Mouse (Mus musculus) midbrain, postnatal 0 days (tissue): ENCODE measurements around the gene Urad. TPM values are rescaled to one million over a fixed set of nuclear protein-coding genes. Genes with fewer than 3 reads are reported as not detected.

Experiments
- ATAC-seq: fragments of 200-750 bp; cut with Nextera tagmentation; 2 replicates; pipeline ENCODE4 v1.8.0; 2017; ENCODE audit warnings: moderate number of reproducible peaks, mild to moderate bottlenecking, moderate TSS enrichment, moderate library complexity; ENCODE audit not compliant: low FRiP score
- DNase-seq: peaks from one replicate; pipeline ENCODE4 v3.0.0-alpha.2; 2015; ENCODE audit warnings: low spot score
- H3K27ac ChIP-seq: fragments of 300-500 bp; sonication (generic); 2 replicates; pipeline ENCODE4 v1.5.1; 2014; ENCODE audit warnings: low read depth, mild to moderate bottlenecking, low read length, mixed read lengths
- H3K27me3 ChIP-seq: fragments of 300-500 bp; sonication (generic); 2 replicates; pipeline ENCODE4 v1.6.1; 2014; ENCODE audit warnings: low read length, control low read depth, mixed read lengths; ENCODE audit not compliant: insufficient read depth
- H3K36me3 ChIP-seq: fragments of 300-500 bp; sonication (generic); 2 replicates; pipeline ENCODE4 v1.6.1; 2014; ENCODE audit warnings: low read length, control low read depth, mixed read lengths; ENCODE audit not compliant: insufficient read depth
- H3K4me1 ChIP-seq: fragments of 300-500 bp; sonication (generic); 2 replicates; pipeline ENCODE4 v1.6.1; 2014; ENCODE audit warnings: mild to moderate bottlenecking, control low read depth, antibody characterized with exemption, low read length, mixed read lengths; ENCODE audit not compliant: insufficient read depth
- H3K4me2 ChIP-seq: fragments of 300-500 bp; sonication (generic); 2 replicates; pipeline ENCODE4 v1.6.1; 2014; ENCODE audit warnings: low read depth, mild to moderate bottlenecking, low read length, mixed read lengths; ENCODE audit not compliant: poor library complexity, severe bottlenecking
- H3K4me3 ChIP-seq: fragments of 300-500 bp; sonication (generic); 2 replicates; pipeline ENCODE4 v1.5.1; 2014; ENCODE audit warnings: low read depth, mild to moderate bottlenecking, low read length, moderate library complexity
- H3K9ac ChIP-seq: fragments of 300-500 bp; sonication (generic); replicated peaks from 2 replicates; pipeline ENCODE4 v1.6.1; 2014; ENCODE audit warnings: mild to moderate bottlenecking, low read length, moderate library complexity, mixed read lengths; ENCODE audit not compliant: poor library complexity, severe bottlenecking
- H3K9me3 ChIP-seq: fragments of 300-500 bp; sonication (generic); 2 replicates; pipeline ENCODE4 v1.6.1; 2016; ENCODE audit warnings: low read length, control low read depth
- CTCF ChIP-seq: IDR thresholded peaks from 2 replicates; pipeline ENCODE4 v1.5.1; 2016; ENCODE audit warnings: antibody characterized with exemption, mild to moderate bottlenecking
- WGBS: fragments of 180-500 bp; shearing (Covaris S2); extraction: QIAGEN DNeasy Blood & Tissue Kit; methylation state at CpG from one replicate; pipeline ENCODE4 v1.1.7; 2014; 5-methylcytosine and 5-hydroxymethylcytosine counted together
- polyA plus RNA-seq: library from polyadenylated mRNA; unstranded; fragments of >200 nt; fragmentation: Nextera tagmentation; extraction: Ambion mirVana; gene quantifications from 2 replicates; pipeline ENCODE4 v1.2.1, GENCODE M21; 2015
- total RNA-seq: library from RNA; depleted of rRNA; stranded (reverse); fragments of >200 nt; gene quantifications from 2 replicates; pipeline ENCODE4 v1.2.3, GENCODE M21; 2014

The Urad gene
- total and polyA plus RNA-seq, 2 experiments from 2014 or later = not detected

DNA sequence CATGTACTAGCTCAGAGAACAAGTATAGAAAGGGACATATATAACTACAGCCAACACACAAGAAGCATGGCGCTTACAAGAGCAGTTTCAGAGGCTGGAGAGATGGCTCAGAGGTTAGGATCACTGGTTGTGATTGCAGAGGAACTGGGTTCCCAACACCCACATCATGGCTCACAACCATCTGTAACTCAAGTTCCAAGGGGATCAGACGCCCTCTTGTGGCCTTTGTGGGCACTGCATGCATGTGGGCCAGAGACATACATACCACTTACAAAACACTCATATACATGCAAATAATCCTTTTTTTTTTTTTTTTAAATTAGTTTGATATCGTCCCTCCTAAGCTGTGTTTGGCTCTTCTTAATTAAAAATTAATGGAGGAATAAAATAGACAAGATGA, 35.3 kb upstream of the Urad start:
- ATAC-seq (no peak), DNase-seq (no peak)
- H3K9ac ChIP-seq = no peak overlapping the region
- H3K27ac ChIP-seq = no peak overlapping the region
- TF ChIP-seq CTCF = peak; percentile 61
- H3K9me3 ChIP-seq = no peaks in the 10 kb centered on the region
- H3K27me3 ChIP-seq = no peaks in the 10 kb centered on the region
- no peak overlapping the region for H3K4me2 ChIP-seq
- H3K4me3 ChIP-seq = no peak overlapping the region
- no peaks in the 10 kb centered on the region for H3K4me1 ChIP-seq
- 41% methylated on average over 3 of the region's 3 CpGs for WGBS
- H3K36me3 ChIP-seq = no peaks in the 10 kb centered on the region

DNA sequence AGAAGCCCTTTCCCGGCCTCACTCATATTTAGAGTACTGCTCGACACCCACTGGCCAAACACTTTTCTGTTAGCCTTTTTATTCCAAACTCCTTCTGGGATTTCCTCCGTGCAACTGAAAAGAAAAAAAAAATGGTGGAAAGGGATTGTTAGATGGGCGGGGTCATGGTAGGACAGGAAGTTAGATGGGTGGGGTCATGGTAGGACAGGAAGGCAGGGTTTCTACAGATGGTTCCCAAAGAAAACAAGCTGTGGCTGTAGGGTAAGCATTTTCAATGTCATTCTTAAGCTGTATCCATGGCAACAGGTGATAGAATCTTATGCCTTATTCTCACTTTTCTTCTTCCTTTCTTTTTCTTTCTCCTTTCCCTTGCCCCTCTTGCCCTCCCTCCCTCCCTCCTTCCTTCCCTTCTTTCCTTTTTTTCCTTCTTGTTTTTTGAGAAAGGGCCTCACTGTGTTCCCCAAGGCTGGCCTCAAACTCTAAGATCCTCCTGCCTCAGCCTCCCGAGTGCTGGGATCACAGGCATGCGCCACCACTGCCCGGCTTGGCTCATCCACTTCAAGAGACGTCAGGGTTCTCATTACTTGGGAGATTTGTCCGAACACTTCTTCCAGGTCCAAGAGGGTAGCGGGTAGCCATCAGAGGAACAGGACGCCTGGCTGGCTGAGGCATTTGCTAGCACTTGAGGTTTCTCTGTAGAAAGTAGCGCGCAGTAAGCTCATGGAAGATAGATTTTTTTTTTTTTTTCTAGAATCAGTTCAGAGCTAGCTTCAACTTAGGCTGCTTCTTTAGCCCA, 34.2 kb upstream of the Urad start:
- TF ChIP-seq CTCF = no peak
- no peaks in the 10 kb centered on the region for H3K27me3 ChIP-seq
- H3K9me3 ChIP-seq = no peaks in the 10 kb centered on the region
- no peak overlapping the region for H3K27ac ChIP-seq
- H3K4me3 ChIP-seq = no peak overlapping the region
- no peak for ATAC-seq
- H3K36me3 ChIP-seq = no peaks in the 10 kb centered on the region
- WGBS = 94% methylated on average over 13 of the region's 13 CpGs
- no peak overlapping the region for H3K4me2 ChIP-seq
- no peak overlapping the region for H3K9ac ChIP-seq
- no peak for DNase-seq
- no peaks in the 10 kb centered on the region for H3K4me1 ChIP-seq

DNA sequence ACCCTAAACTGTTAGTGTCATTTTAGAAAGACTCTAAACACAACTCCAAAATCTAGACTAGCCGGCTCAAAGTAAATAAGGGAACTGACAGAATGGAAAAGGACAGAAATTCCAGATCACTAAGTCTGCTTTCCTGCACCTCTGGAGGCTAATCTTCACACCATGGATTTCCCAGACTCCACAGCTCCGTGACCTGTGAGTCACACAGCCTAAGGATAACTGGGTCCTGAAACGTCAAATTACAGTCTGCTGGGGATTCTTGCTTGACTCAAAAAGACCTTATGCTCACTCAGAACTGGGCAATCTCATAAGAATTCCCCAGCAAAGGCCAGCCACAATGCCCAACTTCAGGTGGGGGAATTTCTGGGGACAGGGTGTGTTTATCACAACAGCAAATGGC, 33.5 kb upstream of the Urad start:
- no peak for DNase-seq
- ATAC-seq = no peak
- no peaks in the 10 kb centered on the region for H3K9me3 ChIP-seq
- no peak overlapping the region for H3K9ac ChIP-seq
- no peak overlapping the region for H3K27ac ChIP-seq
- no peak overlapping the region for H3K4me2 ChIP-seq
- no peaks in the 10 kb centered on the region for H3K4me1 ChIP-seq
- no peaks in the 10 kb centered on the region for H3K27me3 ChIP-seq
- TF ChIP-seq CTCF = no peak
- WGBS = 83% methylated on average over 3 of the region's 3 CpGs
- no peaks in the 10 kb centered on the region for H3K36me3 ChIP-seq
- H3K4me3 ChIP-seq = no peak overlapping the region

DNA sequence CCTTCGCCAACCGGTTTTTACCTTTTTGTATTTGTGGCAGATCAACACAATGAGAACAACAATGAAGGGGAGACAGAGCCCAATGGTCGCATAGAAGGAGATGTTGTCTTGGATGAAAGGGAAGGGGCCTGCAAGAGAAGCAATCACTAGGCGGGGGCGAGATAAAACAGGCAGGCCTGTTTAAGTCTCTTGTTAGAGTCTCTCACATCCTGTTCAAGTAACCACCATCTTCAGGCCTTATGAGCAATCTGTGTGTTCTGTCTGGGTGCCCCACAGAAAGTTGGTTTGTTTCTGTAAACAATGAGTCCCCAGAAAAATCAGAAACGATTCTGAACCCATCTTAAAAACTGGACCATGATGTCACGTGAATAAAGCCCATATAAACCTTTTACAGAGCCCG, 32.7 kb upstream of the Urad start:
- no peaks in the 10 kb centered on the region for H3K4me1 ChIP-seq
- no peak overlapping the region for H3K9ac ChIP-seq
- WGBS = 73% methylated on average over 8 of the region's 8 CpGs
- no peak overlapping the region for H3K4me2 ChIP-seq
- no peak for TF ChIP-seq CTCF
- H3K9me3 ChIP-seq = no peaks in the 10 kb centered on the region
- H3K4me3 ChIP-seq = no peak overlapping the region
- ATAC-seq = no peak
- no peaks in the 10 kb centered on the region for H3K27me3 ChIP-seq
- no peak overlapping the region for H3K27ac ChIP-seq
- H3K36me3 ChIP-seq = no peaks in the 10 kb centered on the region
- DNase-seq = no peak

DNA sequence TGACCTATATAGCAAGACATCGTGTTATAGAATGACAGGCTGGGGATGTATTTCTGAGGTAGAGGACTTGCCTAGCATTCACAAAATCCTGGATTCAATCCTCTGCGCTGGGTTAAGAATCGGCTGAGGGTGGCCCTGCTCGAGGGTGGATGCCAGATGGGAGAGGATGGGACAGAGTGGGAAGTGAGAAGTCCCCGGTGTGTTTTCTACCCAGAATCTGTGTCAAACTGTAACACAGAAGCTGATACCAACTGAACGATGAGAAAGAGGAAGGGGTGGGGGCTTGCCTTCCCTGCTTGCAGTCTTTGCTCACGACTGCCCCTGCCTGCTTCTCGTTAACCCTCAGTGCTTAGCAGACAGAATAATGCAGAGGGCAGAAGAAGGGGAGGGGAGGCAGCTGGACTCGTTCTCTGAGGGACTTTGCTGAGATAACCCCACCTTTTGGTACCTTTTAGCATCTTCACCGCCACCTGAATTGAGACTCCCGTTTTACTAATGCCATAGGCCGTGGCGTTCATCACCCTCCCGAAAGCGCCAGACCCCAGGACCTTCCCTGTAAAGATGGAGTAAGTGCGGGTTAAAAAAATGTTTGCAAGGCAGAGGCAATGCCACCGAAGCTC, 32.0 kb upstream of the Urad start:
- H3K9ac ChIP-seq = no peak overlapping the region
- H3K36me3 ChIP-seq = no peaks in the 10 kb centered on the region
- H3K4me1 ChIP-seq = no peaks in the 10 kb centered on the region
- H3K4me2 ChIP-seq = no peak overlapping the region
- no peak for DNase-seq
- H3K27me3 ChIP-seq = no peaks in the 10 kb centered on the region
- no peak overlapping the region for H3K27ac ChIP-seq
- H3K4me3 ChIP-seq = no peak overlapping the region
- WGBS = 61% methylated on average over 17 of the region's 17 CpGs
- peak; percentile 18 for TF ChIP-seq CTCF
- no peaks in the 10 kb centered on the region for H3K9me3 ChIP-seq
- ATAC-seq = no peak

DNA sequence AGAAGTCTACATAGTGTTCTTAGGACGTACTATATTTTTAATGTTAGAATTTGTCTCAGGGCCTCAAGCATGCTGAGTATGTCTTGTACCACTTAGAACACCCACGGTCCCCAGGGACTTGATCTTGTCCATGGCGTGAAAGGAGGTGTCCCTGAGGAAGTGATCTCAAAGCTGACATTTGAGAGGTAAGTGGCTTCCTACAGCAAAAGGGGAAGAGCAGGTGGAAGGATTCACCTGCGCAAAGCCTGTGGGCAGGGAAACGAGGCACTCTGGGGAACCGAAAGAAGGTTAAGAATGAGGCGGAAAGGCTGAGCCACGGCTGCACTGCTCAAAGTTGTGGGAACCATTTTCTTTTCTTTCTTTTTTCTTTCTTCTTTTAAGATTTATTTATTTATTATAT, 29.7 kb upstream of the Urad start:
- H3K9ac ChIP-seq = no peak overlapping the region
- H3K27me3 ChIP-seq = no peaks in the 10 kb centered on the region
- H3K4me3 ChIP-seq = no peak overlapping the region
- no peak overlapping the region for H3K4me2 ChIP-seq
- ATAC-seq = no peak
- DNase-seq = no peak
- H3K4me1 ChIP-seq = no peaks in the 10 kb centered on the region
- 87% methylated on average over 8 of the region's 8 CpGs for WGBS
- no peak for TF ChIP-seq CTCF
- H3K27ac ChIP-seq = no peak overlapping the region
- no peaks in the 10 kb centered on the region for H3K36me3 ChIP-seq
- no peaks in the 10 kb centered on the region for H3K9me3 ChIP-seq
